Mouse (Mus musculus): ENCODE measurements around the gene H2afx. TPM values are rescaled to one million over a fixed set of nuclear protein-coding genes. Genes with fewer than 3 reads are reported as not detected.
"Not testable (repeated sequence)": the region's sequence is repeated elsewhere in the genome, so short reads cannot be mapped to it uniquely, and the experiment has no call there.

H2afx gene
- total RNA-seq, 1 experiment: 967 TPM

DNA sequence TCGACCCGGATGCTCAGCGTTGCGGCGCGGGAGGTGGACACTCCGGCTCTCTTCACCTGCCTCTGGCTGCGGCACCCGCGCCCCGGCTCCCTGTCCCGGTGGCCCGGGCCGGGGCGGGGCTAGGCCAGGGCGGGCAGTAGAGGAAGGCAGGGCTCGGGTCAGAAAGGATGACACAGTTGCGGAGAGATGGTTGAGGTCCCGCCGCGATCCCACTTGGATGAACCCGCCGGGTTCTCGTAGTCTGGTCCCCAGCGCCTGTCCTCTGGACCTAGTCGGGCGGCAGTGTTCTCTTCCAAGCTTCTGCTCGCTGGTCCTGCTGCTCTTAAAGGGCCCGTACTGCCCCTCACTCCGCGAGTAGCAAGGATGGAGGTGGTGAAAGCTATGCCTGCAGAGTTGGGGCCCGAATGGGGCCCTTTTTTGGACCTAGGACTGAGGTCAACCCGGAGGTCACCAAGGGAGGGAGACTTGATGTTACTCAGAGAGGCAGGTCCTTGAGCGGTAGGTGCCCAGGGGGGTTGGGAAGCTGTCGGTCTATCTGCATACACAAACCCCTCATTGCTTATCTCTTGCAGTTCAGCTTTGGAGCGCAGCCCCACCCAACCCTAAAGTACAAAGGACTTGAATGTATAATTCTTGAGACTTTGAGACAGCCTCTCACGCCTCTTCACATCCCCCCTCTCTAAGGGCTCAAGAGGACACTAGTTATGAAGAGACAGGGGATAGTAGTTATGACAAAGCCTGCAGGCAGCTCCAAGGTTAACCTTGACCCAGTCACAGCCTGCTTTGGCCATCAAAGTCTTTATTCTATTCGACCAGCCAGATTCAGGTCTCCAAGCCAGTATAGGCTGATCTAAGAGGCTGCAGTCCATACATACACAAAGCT lies 46.2 kb upstream of the H2afx start, which contains the start of gene Abcg4:
Abcg4 (minus strand) TSS at position 540 of the 883 bp plus-strand sequence.
- Histone ChIP-seq H3K36me3 (ENCODE audit: control insufficient read depth, insufficient read depth, low read length, poor library complexity, severe bottlenecking) (0 out of 2 replicates have a peak, but pooled peaks cover 2% of the 10 kb centered on the region), H3K9me3 (ENCODE audit: control insufficient read depth, insufficient read depth, low read depth, low read length) (no peaks in the 10 kb centered on the region), H3K4me1 (ENCODE audit: control insufficient read depth in 2 of 2, insufficient read depth in 2 of 2, low read length in 2 of 2, poor library complexity in 1 of 2) (peaks cover 0 to 17% of the 10 kb centered on the region in 2 experiments; a peak in 1 of 4 replicates), H3K9ac (ENCODE audit: insufficient read depth, low read depth, low read length, poor library complexity, severe bottlenecking) (peak within 1 kb of the TSS; percentile 53), H3K4me3 (ENCODE audit: insufficient read depth in 1 of 2, low read depth in 1 of 2, low read length in 2 of 2, poor library complexity in 1 of 2, severe bottlenecking in 1 of 2) (peak within 1 kb of the TSS; percentile 64 to 78), H3K27ac (ENCODE audit: insufficient read depth, low read depth, low read length, poor library complexity, severe bottlenecking) (no peak within 1 kb of the TSS)
- no peak for TF ChIP-seq ZNF384 (IDR thresholded peaks at IDR 0.05; ENCODE audit: low read depth, low read length)
- no peak for TF ChIP-seq HCFC1 (IDR thresholded peaks at IDR 0.05; ENCODE audit: borderline replicate concordance, insufficient read depth, low read length)
- TF ChIP-seq MAFK (IDR thresholded peaks at IDR 0.05; ENCODE audit: insufficient read depth, low read depth, low read length): no peak
- no peak for TF ChIP-seq CHD2 (IDR thresholded peaks at IDR 0.05; ENCODE audit: low read depth, low read length)
- TF ChIP-seq ZC3H11A (IDR thresholded peaks at IDR 0.05; ENCODE audit: borderline replicate concordance, low read depth, low read length): no peak
- in situ Hi-C loops (cut with MboI; ENCODE audit: low sequenced_read_pairs in 2 of 2, unreplicated experiment in 2 of 2): no loop called here
- DNase-seq (ENCODE audit: low read depth, low spot score): no peak

DNA sequence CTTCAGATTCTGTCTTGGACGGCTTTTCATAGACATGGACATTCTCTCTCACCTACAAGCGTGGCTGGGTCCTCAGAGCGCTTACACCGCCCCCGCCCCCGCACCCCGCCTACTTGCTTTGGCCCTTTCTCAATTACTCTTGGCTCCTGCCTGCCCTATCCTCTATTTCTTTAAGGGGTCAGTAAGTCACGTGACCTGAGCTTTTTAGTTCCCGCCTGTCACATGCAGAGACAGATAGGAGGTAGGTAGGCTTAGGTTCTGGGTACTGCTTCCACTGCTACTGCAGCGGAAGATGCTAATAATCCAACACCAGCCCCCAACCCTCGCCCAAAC lies 45.6 kb upstream of the H2afx start:
- H3K4me1 ChIP-seq (ENCODE audit: control insufficient read depth in 2 of 2, insufficient read depth in 2 of 2, low read length in 2 of 2, poor library complexity in 1 of 2): peaks cover 0 to 17% of the 10 kb centered on the region in 2 experiments; a peak in 1 of 4 replicates
- H3K9ac ChIP-seq (ENCODE audit: insufficient read depth, low read depth, low read length, poor library complexity, severe bottlenecking): no peak overlapping the region
- no peak for DNase-seq (ENCODE audit: low read depth, low spot score)
- H3K36me3 ChIP-seq (ENCODE audit: control insufficient read depth, insufficient read depth, low read length, poor library complexity, severe bottlenecking): 0 out of 2 replicates have a peak, but pooled peaks cover 2% of the 10 kb centered on the region
- H3K27ac ChIP-seq (ENCODE audit: insufficient read depth, low read depth, low read length, poor library complexity, severe bottlenecking): no peak overlapping the region
- H3K9me3 ChIP-seq (ENCODE audit: control insufficient read depth, insufficient read depth, low read depth, low read length): no peaks in the 10 kb centered on the region
- no peak overlapping the region for H3K4me3 ChIP-seq (ENCODE audit: insufficient read depth in 1 of 2, low read depth in 1 of 2, low read length in 2 of 2, poor library complexity in 1 of 2, severe bottlenecking in 1 of 2)
- TF ChIP-seq ZNF384 (IDR thresholded peaks at IDR 0.05; ENCODE audit: low read depth, low read length): no peak
- in situ Hi-C loops (cut with MboI; ENCODE audit: low sequenced_read_pairs in 2 of 2, unreplicated experiment in 2 of 2): no loop called here

DNA sequence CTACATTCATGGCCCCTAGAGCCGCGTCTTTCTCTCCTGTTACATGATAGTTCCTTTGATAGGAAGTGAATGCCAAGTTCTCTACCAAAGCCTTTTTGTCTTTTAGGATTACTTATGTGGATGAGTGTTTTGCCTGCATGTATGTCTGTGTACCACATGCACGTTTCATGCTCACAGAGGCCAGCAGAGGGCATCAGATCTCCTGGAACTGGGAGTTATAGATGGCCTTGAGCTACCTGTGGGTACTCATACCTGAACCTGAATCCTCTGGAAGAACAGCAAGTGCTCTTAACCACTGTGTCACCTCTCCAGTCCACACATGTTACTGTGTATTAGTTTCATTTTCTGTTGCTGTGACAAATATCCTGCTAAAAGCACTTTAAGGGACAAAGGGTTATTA lies 42.0 kb upstream of the H2afx start:
- no peak for DNase-seq (ENCODE audit: low read depth, low spot score)

DNA sequence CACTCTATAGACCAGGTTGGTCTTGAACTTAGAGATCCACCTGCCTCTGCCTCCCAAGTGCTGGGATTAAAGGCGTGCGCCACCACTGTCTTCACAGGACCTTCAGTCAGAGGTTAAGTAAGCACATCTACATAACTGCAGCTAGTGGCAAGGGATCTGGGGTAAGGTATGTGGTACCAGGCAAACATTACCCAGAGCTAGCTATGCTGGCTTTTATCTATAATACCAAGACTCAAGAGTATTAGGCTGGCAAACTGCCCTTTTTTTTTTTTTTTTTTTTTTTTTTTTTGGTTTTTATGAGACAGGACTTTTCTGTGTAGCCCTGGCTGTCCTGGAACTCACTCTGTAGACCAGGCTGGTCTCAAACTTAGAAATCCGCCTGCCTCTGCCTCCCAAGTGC lies 34.5 kb upstream of the H2afx start:
- DNase-seq (ENCODE audit: low read depth, low spot score); H3K4me1 ChIP-seq (ENCODE audit: control insufficient read depth in 2 of 2, insufficient read depth in 2 of 2, low read length in 2 of 2, poor library complexity in 1 of 2); H3K27ac ChIP-seq (ENCODE audit: insufficient read depth, low read depth, low read length, poor library complexity, severe bottlenecking); H3K9ac ChIP-seq (ENCODE audit: insufficient read depth, low read depth, low read length, poor library complexity, severe bottlenecking); H3K4me3 ChIP-seq (ENCODE audit: insufficient read depth in 1 of 2, low read depth in 1 of 2, low read length in 2 of 2, poor library complexity in 1 of 2, severe bottlenecking in 1 of 2); in situ Hi-C loops (cut with MboI; ENCODE audit: low sequenced_read_pairs in 2 of 2, unreplicated experiment in 2 of 2); H3K9me3 ChIP-seq (ENCODE audit: control insufficient read depth, insufficient read depth, low read depth, low read length): not testable (repeated sequence)
- peaks cover 34% of the 10 kb centered on the region for H3K36me3 ChIP-seq (ENCODE audit: control insufficient read depth, insufficient read depth, low read length, poor library complexity, severe bottlenecking)

More for the DNA sequence above, 42.0 kb upstream of the H2afx start:
- Histone ChIP-seq H3K9ac (ENCODE audit: insufficient read depth, low read depth, low read length, poor library complexity, severe bottlenecking) (no peak overlapping the region), H3K4me3 (ENCODE audit: insufficient read depth in 1 of 2, low read depth in 1 of 2, low read length in 2 of 2, poor library complexity in 1 of 2, severe bottlenecking in 1 of 2) (no peak overlapping the region), H3K9me3 (ENCODE audit: control insufficient read depth, insufficient read depth, low read depth, low read length) (no peaks in the 10 kb centered on the region), H3K36me3 (ENCODE audit: control insufficient read depth, insufficient read depth, low read length, poor library complexity, severe bottlenecking) (peaks cover 18% of the 10 kb centered on the region), H3K4me1 (ENCODE audit: control insufficient read depth in 2 of 2, insufficient read depth in 2 of 2, low read length in 2 of 2, poor library complexity in 1 of 2) (peaks cover 0 to 9% of the 10 kb centered on the region in 2 experiments; a peak in 1 of 4 replicates), H3K27ac (ENCODE audit: insufficient read depth, low read depth, low read length, poor library complexity, severe bottlenecking) (no peak overlapping the region)
- no peak for TF ChIP-seq ZNF384 (IDR thresholded peaks at IDR 0.05; ENCODE audit: low read depth, low read length)
- no peak for TF ChIP-seq HCFC1 (IDR thresholded peaks at IDR 0.05; ENCODE audit: borderline replicate concordance, insufficient read depth, low read length)
- TF ChIP-seq MAFK (IDR thresholded peaks at IDR 0.05; ENCODE audit: insufficient read depth, low read depth, low read length): no peak
- TF ChIP-seq CHD2 (IDR thresholded peaks at IDR 0.05; ENCODE audit: low read depth, low read length): no peak
- TF ChIP-seq ZC3H11A (IDR thresholded peaks at IDR 0.05; ENCODE audit: borderline replicate concordance, low read depth, low read length): no peak
- in situ Hi-C loops (cut with MboI; ENCODE audit: low sequenced_read_pairs in 2 of 2, unreplicated experiment in 2 of 2): no loop called here
